Comparison of ENCODE assay signal across 13 mouse cellular contexts in genomic region chr6:87237260-87237659, GRCm38 (mm10).
"Had no signal": no experiment of that assay in that cellular context is flagged by ENCODE, and none has a peak within 500 bp of the region (broad histone marks: within the 10 kb centered on the region; RNA-seq: fewer than 3 reads in every experiment).

No protein-coding gene starts in this region.

- H3K27me3 ChIP-seq: midbrain, embryonic 13.5 days; neural tube, embryonic 15.5 days had no signal

- H3K4me1 ChIP-seq: liver, embryonic 15.5 days had no signal

- H3K9me3 ChIP-seq: liver, embryonic 15.5 days; midbrain, embryonic 13.5 days; neural tube, embryonic 15.5 days had no signal

- H3K4me3 ChIP-seq: left cerebral cortex, adult 2 months; liver, embryonic 15.5 days; midbrain, embryonic 13.5 days; neural tube, embryonic 15.5 days had no signal

- DNase-seq: kidney, adult 11 months; kidney, adult 9 months; kidney, postnatal 4 days; lung, embryonic 14.5 days; thymus, adult 18-20 months; thymus, postnatal 25 days had no signal

- H3K27ac ChIP-seq: hindbrain, postnatal 0 days; kidney, postnatal 0 days; left cerebral cortex, adult 2 months; liver, embryonic 15.5 days; midbrain, embryonic 13.5 days had no signal

- H3K36me3 ChIP-seq: liver, embryonic 15.5 days had no signal

- ATAC-seq: hindbrain, postnatal 0 days; midbrain, embryonic 13.5 days had no signal

- H3K9ac ChIP-seq: liver, embryonic 15.5 days; lung, embryonic 14.5 days; midbrain, embryonic 13.5 days; neural tube, embryonic 15.5 days had no signal

- H3K4me2 ChIP-seq: liver, embryonic 11.5 days; liver, embryonic 15.5 days; lung, embryonic 14.5 days; midbrain, embryonic 13.5 days; neural tube, embryonic 15.5 days had no signal
